Mouse (Mus musculus) limb, embryonic 11.5 days (tissue): Measurements from ENCODE around the gene Ccnd3. TPM values are rescaled to one million over a fixed set of nuclear protein-coding genes. Genes with fewer than 3 reads are reported as not detected.
A peak's percentile ranks its signal among the peaks of the same experiment; 100 is the strongest.

Experiments used
- ATAC-seq: fragments of 200-750 bp; cut with Nextera tagmentation; 2 replicates; pipeline ENCODE4 v1.8.0; 2017; ENCODE audit warnings: low read depth; ENCODE audit not compliant: insufficient number of reproducible peaks, low FRiP score, low TSS enrichment
- DNase-seq: peaks from one replicate; pipeline ENCODE4 v3.0.0-alpha.2; 2015; ENCODE audit warnings: low spot score
- H3K27ac ChIP-seq: fragments of 300-500 bp; sonication (generic); replicated peaks from 2 replicates; pipeline ENCODE4 v1.5.1; 2014; ENCODE audit warnings: low read depth, mild to moderate bottlenecking, low read length
- H3K27me3 ChIP-seq: fragments of 300-500 bp; sonication (generic); 2 replicates; pipeline ENCODE4 v1.6.1; 2014; ENCODE audit warnings: mild to moderate bottlenecking, low read length, mixed read lengths; ENCODE audit not compliant: control insufficient read depth, insufficient read depth
- H3K36me3 ChIP-seq: fragments of 300-500 bp; sonication (generic); 2 replicates; pipeline ENCODE4 v1.6.1; 2014; ENCODE audit warnings: mild to moderate bottlenecking, low read length, moderate library complexity, mixed read lengths; ENCODE audit not compliant: control insufficient read depth, insufficient read depth
- H3K4me1 ChIP-seq: fragments of 300-500 bp; sonication (generic); 2 replicates; pipeline ENCODE4 v1.6.1; 2014; ENCODE audit warnings: low read length, mixed read lengths; ENCODE audit not compliant: control insufficient read depth, insufficient read depth
- H3K4me2 ChIP-seq: fragments of 300-500 bp; sonication (generic); 2 replicates; pipeline ENCODE4 v1.6.1; 2014; ENCODE audit warnings: low read depth, mild to moderate bottlenecking, moderate library complexity; ENCODE audit not compliant: severe bottlenecking
- H3K4me3 ChIP-seq: fragments of 300-500 bp; sonication (generic); 2 replicates; pipeline ENCODE4 v1.5.1; 2014; ENCODE audit warnings: low read depth, low read length
- H3K9ac ChIP-seq: fragments of 300-500 bp; sonication (generic); 2 replicates; pipeline ENCODE4 v1.6.1; 2014; ENCODE audit warnings: mild to moderate bottlenecking, low read length
- H3K9me3 ChIP-seq: fragments of 300-500 bp; sonication (generic); 2 replicates; pipeline ENCODE4 v1.6.1; 2016; ENCODE audit warnings: low read length; ENCODE audit not compliant: control insufficient read depth
- WGBS: fragments of 180-500 bp; shearing (Covaris S2); extraction: QIAGEN DNeasy Blood & Tissue Kit; methylation state at CpG from one replicate; pipeline ENCODE4 v1.1.7; 2014; 5-methylcytosine and 5-hydroxymethylcytosine counted together
- polyA plus RNA-seq: library from polyadenylated mRNA; unstranded; fragments of >200 nt; fragmentation: Nextera tagmentation; extraction: Ambion mirVana; gene quantifications from 2 replicates; pipeline ENCODE4 v1.2.1, GENCODE M21; 2014

Ccnd3 gene
- polyA plus RNA-seq, 1 experiment from 2014 or later: 350 TPM

DNA sequence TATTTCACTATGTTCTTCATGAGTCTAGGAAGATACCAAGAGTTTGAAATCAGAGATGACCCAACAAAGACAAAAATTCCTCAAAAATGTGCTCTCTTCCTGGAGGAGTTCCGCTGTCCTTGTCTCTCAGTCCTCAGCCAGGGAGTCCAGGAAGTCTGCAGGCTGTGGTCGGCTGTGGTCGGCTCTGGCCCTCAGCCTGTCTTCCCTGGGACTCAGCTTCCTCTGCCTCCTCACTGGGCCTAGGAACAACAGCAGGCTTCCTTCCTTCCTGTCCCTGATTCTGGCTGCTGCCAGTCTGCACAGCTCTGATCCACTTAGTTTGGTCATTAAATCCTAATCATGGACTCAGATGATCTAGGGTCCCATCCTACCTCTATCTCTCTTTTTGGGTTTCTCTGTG is 62.4 kb downstream of the Ccnd3 start:
- Histone ChIP-seq H3K36me3 (no peaks in the 10 kb centered on the region), H3K4me1 (peaks cover 2% of the 10 kb centered on the region; the same call in 1 of the 2 replicates), H3K27me3 (no peaks in the 10 kb centered on the region), H3K27ac (no peak overlapping the region), H3K4me3 (no peak overlapping the region), H3K9me3 (no peaks in the 10 kb centered on the region), H3K4me2 (no peak overlapping the region), H3K9ac (no peak overlapping the region)
- 79% methylated on average over 3 of the region's 3 CpGs for WGBS
- ATAC-seq: no peak
- DNase-seq: no peak

DNA sequence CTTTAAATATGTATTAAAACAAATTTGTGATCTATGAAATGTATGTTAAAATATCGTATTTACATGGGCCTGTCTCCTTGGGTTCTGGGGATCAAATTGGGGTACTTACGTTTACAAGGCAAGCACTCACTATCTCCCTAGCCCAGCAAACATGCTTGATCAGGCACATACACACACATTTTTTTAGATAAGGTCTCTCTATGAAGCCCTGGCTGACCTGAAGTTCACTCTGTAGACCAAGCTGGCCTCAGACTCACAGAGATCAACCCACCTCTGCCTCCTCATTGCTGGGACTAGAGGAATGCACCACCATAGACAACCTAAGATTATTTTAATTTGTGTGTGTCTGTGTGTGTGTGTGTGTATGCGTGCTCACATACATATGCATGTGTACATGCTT is 63.5 kb downstream of the Ccnd3 start:
- no peak overlapping the region for H3K4me2 ChIP-seq
- ATAC-seq (no peak), DNase-seq (no peak)
- peaks cover 2% of the 10 kb centered on the region; the same call in 1 of the 2 replicates for H3K4me1 ChIP-seq
- no peak overlapping the region for H3K27ac ChIP-seq
- H3K4me3 ChIP-seq: no peak overlapping the region
- no peaks in the 10 kb centered on the region for H3K9me3 ChIP-seq
- no peaks in the 10 kb centered on the region for H3K36me3 ChIP-seq
- 98% methylated on average over 3 of the region's 3 CpGs for WGBS
- no peak overlapping the region for H3K9ac ChIP-seq
- no peaks in the 10 kb centered on the region for H3K27me3 ChIP-seq

DNA sequence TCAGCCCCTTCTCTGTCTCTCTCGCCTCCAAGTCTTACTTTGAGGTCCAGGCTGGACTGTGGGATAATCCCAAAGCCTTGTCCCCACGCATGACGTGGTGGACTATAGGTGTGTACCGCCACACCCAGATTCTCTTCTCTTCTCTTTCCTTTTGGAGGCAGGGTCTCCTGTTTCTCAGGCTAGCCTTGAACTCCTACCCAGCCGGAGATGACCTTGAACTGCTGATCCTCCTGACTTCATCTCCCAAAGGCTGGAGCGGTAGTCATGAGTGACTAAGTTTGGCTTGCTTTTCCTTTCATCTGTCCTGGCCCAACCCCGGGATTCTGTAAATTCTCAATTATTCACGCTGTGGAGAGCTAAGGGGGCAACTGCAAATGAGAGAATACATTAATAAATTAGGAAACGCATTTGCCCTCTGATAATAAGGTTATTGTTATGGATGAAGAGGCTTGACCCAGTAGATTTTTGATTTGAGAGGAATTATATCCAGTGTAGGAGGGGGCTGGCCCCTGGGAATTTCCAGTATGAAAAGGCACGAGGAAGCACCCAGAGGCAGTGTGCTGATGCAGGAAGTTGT is 64.2 kb downstream of the Ccnd3 start:
- ATAC-seq: no peak
- H3K36me3 ChIP-seq: no peaks in the 10 kb centered on the region
- no peak for DNase-seq
- WGBS: 89% methylated on average over 10 of the region's 10 CpGs
- no peak overlapping the region for H3K9ac ChIP-seq
- H3K4me1 ChIP-seq: peaks cover 2% of the 10 kb centered on the region; the same call in 1 of the 2 replicates
- no peak overlapping the region for H3K4me2 ChIP-seq
- H3K9me3 ChIP-seq: no peaks in the 10 kb centered on the region
- H3K4me3 ChIP-seq: no peak overlapping the region
- H3K27ac ChIP-seq: no peak overlapping the region
- H3K27me3 ChIP-seq: no peaks in the 10 kb centered on the region

DNA sequence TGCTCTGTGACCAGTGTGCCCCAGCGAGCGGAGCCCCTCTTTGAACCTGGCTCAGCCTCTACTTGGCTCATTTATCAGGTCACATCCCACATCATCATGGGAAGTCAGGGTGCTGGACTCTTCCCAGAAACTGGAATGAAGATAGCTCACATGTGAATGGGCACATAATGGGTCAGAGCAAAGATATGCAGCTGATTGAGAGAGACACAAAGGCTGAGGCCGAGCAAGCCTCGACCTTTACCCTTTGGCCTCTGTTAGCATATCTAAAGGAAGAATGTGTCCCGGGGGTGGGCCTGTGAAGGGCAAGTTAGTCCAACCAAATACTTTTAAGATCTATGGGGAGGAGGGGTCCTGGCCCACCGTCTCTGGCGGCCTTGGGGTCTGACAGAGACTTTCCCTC is 66.8 kb downstream of the Ccnd3 start:
- no peak overlapping the region for H3K4me3 ChIP-seq
- no peak for DNase-seq
- no peak for ATAC-seq
- no peaks in the 10 kb centered on the region for H3K9me3 ChIP-seq
- no peak overlapping the region for H3K27ac ChIP-seq
- H3K9ac ChIP-seq: no peak overlapping the region
- no peaks in the 10 kb centered on the region for H3K27me3 ChIP-seq
- 0 out of 2 replicates have a peak, but pooled peaks cover 2% of the 10 kb centered on the region for H3K4me1 ChIP-seq
- no peaks in the 10 kb centered on the region for H3K36me3 ChIP-seq
- H3K4me2 ChIP-seq: no peak overlapping the region
- WGBS: 49% methylated on average over 7 of the region's 7 CpGs

DNA sequence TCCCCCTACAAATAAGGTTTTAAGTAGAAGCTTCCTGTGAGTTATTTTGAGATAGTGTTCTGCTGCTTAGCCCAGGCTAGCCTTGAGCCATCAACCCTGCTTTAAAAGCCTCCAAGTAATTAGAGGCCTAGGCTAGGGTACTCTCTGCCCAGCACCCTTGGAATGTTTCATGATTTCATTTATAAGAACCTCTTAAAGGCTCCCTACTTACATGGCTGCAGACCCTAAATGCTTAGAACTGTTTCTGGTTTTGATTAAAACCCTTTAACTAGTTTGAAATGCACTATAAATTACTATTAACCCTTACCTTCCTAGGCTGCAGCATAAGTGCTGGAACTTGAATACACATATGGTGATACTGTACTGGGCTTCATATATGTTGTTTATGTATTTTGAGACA is 67.6 kb downstream of the Ccnd3 start:
- no peak overlapping the region for H3K27ac ChIP-seq

DNA sequence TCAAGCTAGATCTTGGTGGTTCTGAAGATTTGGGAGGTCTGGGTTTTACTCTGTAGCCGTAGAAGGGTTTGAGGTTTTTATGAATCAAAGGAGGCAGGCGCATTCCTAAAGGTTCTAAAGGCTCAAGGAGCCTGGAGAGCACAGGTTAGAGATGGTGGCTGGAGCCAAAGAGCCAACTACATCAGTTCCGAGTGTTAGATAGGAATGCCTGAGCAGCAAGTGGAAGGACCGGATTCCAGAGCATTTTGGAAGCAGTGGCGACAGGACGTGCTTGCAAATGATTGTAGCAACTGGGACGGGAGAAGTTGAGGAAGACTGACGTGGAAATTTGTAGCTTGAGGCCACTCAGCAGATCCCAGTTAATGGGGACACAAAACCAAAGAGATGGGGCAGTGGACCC is 69.2 kb downstream of the Ccnd3 start:
- no peaks in the 10 kb centered on the region for H3K36me3 ChIP-seq
- DNase-seq: no peak
- H3K9ac ChIP-seq: no peak overlapping the region
- WGBS: 69% methylated on average over 8 of the region's 8 CpGs
- ATAC-seq: no peak
- H3K27ac ChIP-seq: no peak overlapping the region
- H3K4me2 ChIP-seq: no peak overlapping the region
- H3K4me3 ChIP-seq: no peak overlapping the region
- no peaks in the 10 kb centered on the region for H3K27me3 ChIP-seq
- no peaks in the 10 kb centered on the region for H3K9me3 ChIP-seq
- H3K4me1 ChIP-seq: 0 out of 2 replicates have a peak, but pooled peaks cover 2% of the 10 kb centered on the region

More for the DNA sequence above, 67.6 kb downstream of the Ccnd3 start:
- H3K9ac ChIP-seq: no peak overlapping the region
- no peak overlapping the region for H3K4me2 ChIP-seq
- H3K4me3 ChIP-seq: no peak overlapping the region
- no peaks in the 10 kb centered on the region for H3K9me3 ChIP-seq
- ATAC-seq (0 out of 2 replicates have a peak, but pooled peaks have one; percentile 65), DNase-seq (peak; percentile 34)
- H3K4me1 ChIP-seq: 0 out of 2 replicates have a peak, but pooled peaks cover 2% of the 10 kb centered on the region
- no peaks in the 10 kb centered on the region for H3K27me3 ChIP-seq
- no peaks in the 10 kb centered on the region for H3K36me3 ChIP-seq

DNA sequence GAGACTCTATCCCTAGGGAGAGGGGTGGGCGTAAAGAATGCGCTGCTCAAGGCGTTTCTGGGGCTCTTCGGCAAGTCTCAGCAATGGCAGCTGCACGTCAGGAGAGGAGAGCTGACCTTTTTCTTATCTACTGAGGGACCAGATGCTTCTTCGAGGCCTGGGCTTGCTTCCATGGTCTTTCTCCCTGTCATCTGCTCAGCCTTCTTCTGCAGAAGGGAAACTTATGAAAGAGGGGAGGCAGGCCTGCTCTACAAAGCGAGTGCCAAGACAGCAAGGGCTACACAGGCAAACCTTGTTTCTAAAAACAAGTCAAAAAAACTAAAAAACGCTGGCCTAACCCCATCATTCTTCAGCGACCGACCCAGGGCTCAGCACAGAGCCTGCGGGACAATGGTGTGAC is 70.0 kb downstream of the Ccnd3 start:
- ATAC-seq: no peak
- Histone ChIP-seq H3K9ac (no peak overlapping the region), H3K27ac (no peak overlapping the region), H3K4me1 (0 out of 2 replicates have a peak, but pooled peaks cover 2% of the 10 kb centered on the region), H3K9me3 (no peaks in the 10 kb centered on the region), H3K36me3 (no peaks in the 10 kb centered on the region), H3K4me3 (no peak overlapping the region), H3K27me3 (no peaks in the 10 kb centered on the region), H3K4me2 (no peak overlapping the region)
- 62% methylated on average over 11 of the region's 11 CpGs for WGBS
- DNase-seq: no peak

DNA sequence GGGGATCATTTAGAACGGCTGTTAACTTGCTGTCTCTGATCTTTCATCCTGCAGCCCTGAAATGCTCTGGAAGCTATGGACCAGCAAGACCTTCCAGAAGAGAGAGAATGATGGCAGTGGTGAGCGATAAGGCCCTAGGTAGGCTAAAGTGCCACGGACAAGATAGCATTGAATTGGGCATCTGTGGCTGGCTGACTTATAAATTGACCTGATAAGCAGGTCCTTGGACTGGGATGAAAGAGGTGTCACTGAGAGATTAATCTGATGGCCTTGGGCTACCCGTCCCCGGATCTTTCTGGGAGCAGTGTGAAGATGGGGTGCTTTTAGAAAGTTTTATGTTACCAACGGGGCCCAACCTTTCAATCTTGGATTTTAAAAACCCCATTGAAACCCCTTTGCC is 73.8 kb downstream of the Ccnd3 start:
- Histone ChIP-seq H3K4me1 (no peaks in the 10 kb centered on the region), H3K27me3 (no peaks in the 10 kb centered on the region), H3K36me3 (0 out of 2 replicates have a peak, but pooled peaks cover 2% of the 10 kb centered on the region), H3K27ac (no peak overlapping the region), H3K4me2 (no peak overlapping the region), H3K9me3 (no peaks in the 10 kb centered on the region), H3K9ac (no peak overlapping the region), H3K4me3 (no peak overlapping the region)
- 79% methylated on average over 6 of the region's 6 CpGs for WGBS
- ATAC-seq (no peak), DNase-seq (no peak)

DNA sequence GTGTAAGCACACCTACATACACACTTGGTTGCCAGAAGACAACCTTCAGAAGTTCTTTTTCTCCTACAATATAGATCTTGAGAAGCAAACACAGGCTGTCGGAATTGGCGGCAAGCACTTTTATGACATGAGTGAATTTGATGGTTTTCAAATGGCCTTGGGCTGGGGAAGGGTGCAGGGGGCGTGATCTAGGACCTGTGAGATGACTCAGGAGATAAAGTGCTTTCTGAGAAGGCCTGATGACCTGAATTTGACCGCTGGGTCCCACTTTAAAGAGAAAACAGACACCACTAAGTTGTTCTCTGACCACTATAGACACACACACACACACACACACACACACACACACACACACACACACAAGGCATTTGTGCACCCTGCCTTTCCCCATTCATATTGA is 76.1 kb downstream of the Ccnd3 start:
- Histone ChIP-seq H3K4me2 (no peak overlapping the region), H3K4me3 (no peak overlapping the region), H3K36me3 (0 out of 2 replicates have a peak, but pooled peaks cover 2% of the 10 kb centered on the region), H3K27me3 (no peaks in the 10 kb centered on the region), H3K9me3 (no peaks in the 10 kb centered on the region), H3K4me1 (no peaks in the 10 kb centered on the region), H3K27ac (no peak overlapping the region), H3K9ac (no peak overlapping the region)
- DNase-seq (no peak), ATAC-seq (no peak)
- 90% methylated on average over 4 of the region's 4 CpGs for WGBS
